Mouse (Mus musculus) testis, adult 2 months (tissue): ENCODE data around the gene Ptpn3.

ENCODE experiments used
- CTCF ChIP-seq: fragments of 200-500 bp; IDR thresholded peaks from 2 replicates; pipeline ENCODE4 v1.5.1; 2012; ENCODE audit warnings: low read depth, mild to moderate bottlenecking, inconsistent platforms, low read length, moderate library complexity; ENCODE audit not compliant: control insufficient read depth, insufficient read depth, insufficient replicate concordance
- POLR2A ChIP-seq: fragments of 200-500 bp; IDR thresholded peaks from 2 replicates; pipeline ENCODE4 v1.6.1; 2012; ENCODE audit warnings: low read depth, mild to moderate bottlenecking, inconsistent platforms, low read length, moderate library complexity; ENCODE audit not compliant: control insufficient read depth

DNA sequence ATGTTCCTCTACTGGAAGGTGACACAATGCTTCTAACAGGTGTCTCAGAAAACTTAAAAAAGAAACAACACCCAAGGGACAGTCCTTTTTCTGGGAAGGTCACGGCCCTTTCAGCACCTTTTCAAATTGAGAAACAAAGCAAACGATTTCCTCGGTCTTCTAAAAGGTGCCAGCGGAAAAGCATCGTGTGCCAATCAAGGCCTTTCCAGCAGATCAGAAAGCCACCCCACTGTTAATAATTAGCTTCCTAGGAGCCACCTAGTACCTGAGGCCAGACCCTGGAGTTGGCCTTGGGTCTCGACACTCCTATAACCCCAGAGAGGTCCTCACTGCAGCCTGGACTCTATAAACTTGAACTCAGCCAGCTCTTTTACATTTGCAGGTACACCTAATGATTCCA is 19.0 kb downstream of the Ptpn3 start:
- no peak for TF ChIP-seq POLR2A
- TF ChIP-seq CTCF: no peak
